Mouse (Mus musculus) liver, adult 10 weeks (tissue): ENCODE data around the gene Tm9sf4. TPM values are rescaled to one million over a fixed set of nuclear protein-coding genes. Genes with fewer than 3 reads are reported as not detected.

Experiments used
- polyA plus RNA-seq: library from polyadenylated mRNA; stranded (reverse); fragments of 350-450 nt; fragmentation: Illumina TruSeq; extraction: RNeasy Lipid Tissue Mini Kit (QIAGEN cat#74804); gene quantifications from one replicate; pipeline ENCODE4 v1.2.3, GENCODE M21; 2014; ENCODE audit warnings: low read depth, low replicate concordance

Tm9sf4 gene
- polyA plus RNA-seq: 18.9 TPM

DNA sequence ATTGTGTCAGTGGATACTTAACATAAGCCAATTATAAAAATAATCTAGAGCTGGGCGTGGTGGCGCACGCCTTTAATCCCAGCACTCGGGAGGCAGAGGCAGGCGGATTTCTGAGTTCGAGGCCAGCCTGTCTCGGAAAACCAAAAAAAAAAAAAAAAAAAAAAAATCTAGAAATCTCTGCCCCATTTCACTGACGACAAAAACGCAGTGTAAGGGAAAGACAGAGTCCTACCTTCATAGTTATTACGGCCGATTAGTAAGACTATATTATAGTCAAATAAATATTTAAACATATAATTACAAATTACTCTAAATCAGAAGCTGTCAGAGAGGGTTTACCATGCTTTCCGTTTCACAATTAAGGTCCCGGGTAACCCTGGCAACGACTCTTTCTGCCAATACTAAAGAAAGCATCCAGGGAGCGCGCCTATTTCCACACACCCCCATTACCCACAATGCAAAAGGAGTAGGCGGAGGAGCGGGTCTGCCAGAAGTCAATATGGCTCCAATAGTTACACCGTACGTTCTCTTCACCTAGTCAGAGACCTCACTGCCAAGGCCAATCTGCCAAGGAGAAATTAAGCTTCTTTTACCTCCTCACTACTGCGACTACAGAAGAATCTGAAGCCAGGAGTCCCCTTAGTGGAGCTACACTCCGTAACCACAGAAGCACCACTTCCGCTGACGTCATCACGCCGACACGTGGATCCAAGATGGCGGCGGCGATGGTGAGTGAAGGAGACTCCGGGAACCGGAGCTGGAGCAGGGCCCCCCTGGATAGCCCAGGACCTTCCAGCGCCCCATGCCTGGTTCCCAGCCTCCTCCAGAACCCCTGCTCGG, at the start of gene Tm9sf4:
Tm9sf4 (plus strand) TSS at position 460 of the 840 bp plus-strand sequence.

DNA sequence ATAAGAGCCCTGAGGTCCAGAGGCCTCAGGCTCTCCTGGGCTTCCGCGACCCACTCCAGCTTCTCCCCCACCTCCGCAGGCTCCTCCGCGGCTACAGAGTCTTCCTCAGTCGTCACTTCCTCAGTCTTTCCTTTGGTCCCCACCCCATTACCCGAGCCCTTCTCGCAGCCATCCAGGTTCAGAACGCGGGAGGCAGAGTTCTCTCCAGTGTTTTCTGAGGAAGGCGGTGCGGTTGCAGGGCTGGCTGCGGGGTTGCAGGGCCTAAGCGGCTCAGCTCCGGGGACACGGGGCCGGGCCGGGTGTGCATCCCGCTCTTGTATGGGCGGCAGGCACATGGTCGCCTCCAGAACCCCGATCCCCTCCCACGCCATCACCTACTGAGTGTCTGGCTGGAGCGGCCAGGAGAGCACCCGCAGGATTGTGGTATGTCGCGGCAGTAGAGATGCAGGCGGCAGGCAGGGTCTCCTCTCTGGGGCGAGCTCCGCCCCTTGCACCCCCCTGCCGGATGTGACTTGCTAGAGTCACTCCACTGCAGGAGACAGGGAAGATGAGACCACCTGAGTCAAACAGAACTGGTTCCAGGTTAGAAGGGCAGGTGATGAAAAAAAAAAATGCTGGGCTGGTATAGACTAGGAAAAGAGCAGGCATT, 64.0 kb downstream of the Tm9sf4 start, which contains the start of gene Tspyl3:
Tspyl3 (minus strand) TSS at position 496 of the 649 bp plus-strand sequence.

DNA sequence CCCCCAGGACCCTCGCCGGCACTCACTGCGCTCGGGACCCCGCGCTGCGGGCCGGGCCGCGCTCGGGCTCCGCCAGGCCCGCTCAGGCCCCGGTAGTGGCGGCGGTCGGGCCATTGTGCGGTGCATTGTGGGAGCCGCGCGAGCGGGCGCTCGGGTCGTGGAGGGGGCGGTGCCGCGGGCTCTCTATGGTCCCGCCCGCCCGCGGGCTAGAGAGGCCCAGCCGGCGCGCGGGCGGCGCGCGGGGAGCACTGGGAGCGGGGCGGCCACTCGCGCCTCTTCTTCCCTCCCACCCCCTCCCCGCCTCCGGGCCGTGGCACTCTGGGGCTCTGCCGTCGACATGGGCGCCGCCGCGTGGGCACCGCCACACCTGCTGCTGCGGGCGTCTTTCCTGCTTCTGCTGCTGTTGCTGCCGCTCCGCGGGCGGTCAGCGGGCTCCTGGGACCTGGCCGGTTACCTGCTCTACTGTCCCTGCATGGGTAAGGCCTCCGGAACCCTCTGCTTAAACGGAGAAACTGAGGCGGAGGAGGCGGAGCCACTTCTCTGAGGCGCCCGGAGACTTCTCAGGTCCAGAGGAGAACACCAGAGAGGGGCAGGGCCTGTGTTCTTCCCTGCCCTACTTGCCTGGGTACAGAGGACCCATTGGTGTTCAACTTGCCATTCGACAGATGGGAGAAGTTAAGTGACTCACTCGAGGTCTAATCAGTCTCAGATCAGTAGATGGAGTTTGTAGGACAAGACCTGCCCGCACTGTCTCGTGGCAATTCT, 80.3 kb downstream of the Tm9sf4 start, which contains the start of the genes Plagl2 and Pofut1:
Plagl2 (minus strand) TSS at position 177 of the 765 bp plus-strand sequence.
Pofut1 (plus strand) TSS at position 284 of the 765 bp plus-strand sequence.

Other genes starting within 250 kb of the Tm9sf4 start
- not detected for gene Mylk2, start 250.0 kb upstream of the Tm9sf4 start, polyA plus RNA-seq
- gene Foxs1, start 228.1 kb upstream of the Tm9sf4 start, polyA plus RNA-seq: not detected
- not detected for gene Dusp15, start 209.6 kb upstream of the Tm9sf4 start, polyA plus RNA-seq
- gene Ttll9, start 198.8 kb upstream of the Tm9sf4 start, polyA plus RNA-seq: not detected
- gene Pdrg1, start 145.9 kb upstream of the Tm9sf4 start, polyA plus RNA-seq: 26.6 TPM
- not detected for gene Xkr7, start 129.5 kb upstream of the Tm9sf4 start, polyA plus RNA-seq
- 1.2 TPM for gene Ccm2l, start 95.3 kb upstream of the Tm9sf4 start, polyA plus RNA-seq
- gene Hck, start 52.8 kb upstream of the Tm9sf4 start, polyA plus RNA-seq: 0.72 TPM
- 0.19 TPM for gene Tspyl3, start 64.1 kb downstream of the Tm9sf4 start, polyA plus RNA-seq
- 2.0 TPM for gene Plagl2, start 80.1 kb downstream of the Tm9sf4 start, polyA plus RNA-seq
- gene Pofut1, start 80.2 kb downstream of the Tm9sf4 start, polyA plus RNA-seq: 4.2 TPM
- 4.6 TPM for gene Kif3b, start 130.1 kb downstream of the Tm9sf4 start, polyA plus RNA-seq
- gene Asxl1, start 184.5 kb downstream of the Tm9sf4 start, polyA plus RNA-seq: 6.9 TPM